Mouse (Mus musculus) granulocyte monocyte progenitor cell, adult 5-6 weeks (primary cell): ENCODE data around the gene Ago1. TPM values are rescaled to one million over a fixed set of nuclear protein-coding genes. Genes with fewer than 3 reads are reported as not detected.

Source experiments
- ATAC-seq: replicated peaks from 2 replicates; pipeline ENCODE4 v1.8.0; 2016; ENCODE audit warnings: mild to moderate bottlenecking, moderate TSS enrichment, inconsistent platforms; ENCODE audit not compliant: poor library complexity, severe bottlenecking
- total RNA-seq, 2 experiments: library from RNA; stranded (forward) in 1 of 2; stranded (reverse) in 1 of 2; fragments of 200-712, 200-1000 nt in 1 of 2; fragments of >200 nt in 1 of 2; fragmentation: Nextera tagmentation in 1 of 2; gene quantifications; 2 replicates each; pipeline ENCODE4 v1.2.3; 2014 to 2017

Gene Ago1
- total RNA-seq, 2 experiments from 2014 or later: 18.6 to 32.9 TPM

DNA sequence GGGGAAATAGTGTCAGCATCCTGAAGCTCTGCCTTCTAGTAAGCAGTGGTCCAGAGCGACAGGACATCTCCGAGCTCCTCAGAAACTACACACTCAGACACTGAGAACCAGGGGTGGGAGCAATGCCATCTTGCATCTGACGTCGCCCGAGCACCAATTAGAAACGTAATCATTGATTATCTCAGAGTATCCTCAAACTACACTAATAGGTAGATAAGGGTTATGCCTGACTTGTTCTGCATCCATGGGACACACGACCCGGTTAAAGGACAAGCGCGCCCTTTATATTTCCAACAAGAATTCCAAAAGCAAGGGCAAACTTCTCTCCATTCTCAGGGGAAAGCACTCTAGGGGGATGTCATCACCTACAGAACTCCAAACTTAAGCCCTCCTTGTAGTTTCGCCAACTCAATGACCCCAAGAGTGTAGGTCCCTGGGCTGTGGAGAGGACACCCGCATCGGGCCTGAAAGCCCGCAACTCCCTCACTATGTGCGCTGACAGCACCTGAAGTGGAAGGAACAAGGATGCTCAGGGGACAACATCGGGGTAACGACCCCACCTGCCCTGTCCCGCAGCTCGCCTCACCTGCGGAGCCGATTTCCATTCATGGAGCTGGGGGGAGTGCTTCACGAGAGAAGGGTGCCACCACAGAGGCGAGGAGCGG, 39.6 kb downstream of the Ago1 start:
- peak; percentile 18 for ATAC-seq

DNA sequence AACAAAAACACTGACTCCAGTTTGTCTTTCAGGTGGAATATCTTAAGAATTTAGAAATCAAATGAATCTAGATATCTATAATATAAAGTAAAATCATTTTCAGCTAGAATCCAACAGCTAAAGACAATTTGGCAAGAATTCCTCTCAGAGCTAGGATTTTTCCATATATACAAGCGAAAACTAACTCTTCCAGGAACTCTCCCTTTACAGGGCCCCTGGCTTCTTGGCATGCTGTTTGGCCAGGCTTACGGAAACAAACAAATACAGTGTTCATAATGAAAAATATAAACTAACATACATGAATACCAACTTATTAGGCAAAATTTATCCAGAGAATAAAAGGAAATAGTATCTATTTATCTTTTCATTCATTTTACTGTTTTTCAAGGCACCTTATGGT, 44.5 kb downstream of the Ago1 start:
- ATAC-seq: no peak

DNA sequence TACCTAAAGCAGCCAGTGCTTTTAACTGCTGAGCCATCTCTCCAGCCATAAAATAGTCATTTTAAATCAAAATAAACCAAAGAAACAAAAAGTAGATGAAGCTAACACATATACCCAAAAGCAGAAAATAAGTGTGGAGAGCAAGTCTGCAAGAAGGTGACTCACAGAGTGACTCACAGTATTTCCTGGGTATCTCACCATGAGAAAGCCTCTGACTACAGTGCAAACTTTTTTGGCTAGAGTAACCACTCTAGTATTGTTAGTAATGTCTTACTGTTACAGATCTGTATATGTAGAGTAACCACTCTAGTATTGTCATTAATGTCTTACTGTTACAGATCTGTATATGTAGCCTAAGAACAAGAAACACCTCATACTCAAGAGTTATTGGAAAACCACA, 52.7 kb downstream of the Ago1 start:
- no peak for ATAC-seq

DNA sequence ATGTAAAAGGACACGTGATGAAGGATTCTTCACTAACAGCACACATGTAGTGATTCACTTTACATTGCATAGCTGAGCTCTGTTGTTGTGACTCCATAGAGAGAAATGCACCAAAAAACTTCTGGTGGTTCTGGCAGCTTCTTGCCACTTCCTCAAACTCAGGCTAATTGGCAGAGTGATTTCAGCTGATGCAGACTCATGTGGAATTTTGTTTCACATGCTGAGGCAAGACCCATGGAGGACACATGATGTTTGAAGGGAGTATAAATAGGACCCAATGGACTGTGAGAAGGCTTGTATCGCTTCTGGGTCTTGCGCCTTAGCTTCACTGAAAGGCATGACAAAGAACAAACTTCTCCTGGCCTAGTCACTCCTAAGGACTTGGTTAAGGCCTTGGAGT, 55.9 kb downstream of the Ago1 start:
- ATAC-seq: no peak

Other genes with a start within 250 kb of the Ago1 start
- 20.6 and 25.6 TPM in 2 replicates for gene Map7d1, start 212.2 kb downstream of the Ago1 start, total RNA-seq (2014; fragmentation: Nextera tagmentation)
- gene Map7d1, start 212.2 kb downstream of the Ago1 start, total RNA-seq (2017): 12.8 and 20.2 TPM in 2 replicates
- gene Trappc3, start 206.3 kb downstream of the Ago1 start, total RNA-seq (2014; fragmentation: Nextera tagmentation): 46.2 and 55.5 TPM in 2 replicates
- gene Trappc3, start 206.3 kb downstream of the Ago1 start, total RNA-seq (2017): 48.4 and 54.8 TPM in 2 replicates
- not detected in 2 replicates for gene Col8a2, start 181.8 kb downstream of the Ago1 start, total RNA-seq (2014; fragmentation: Nextera tagmentation)
- not detected in 2 replicates for gene Col8a2, start 181.8 kb downstream of the Ago1 start, total RNA-seq (2017)
- 24.9 and 33.4 TPM in 2 replicates for gene Adprhl2, start 146.9 kb downstream of the Ago1 start, total RNA-seq (2014; fragmentation: Nextera tagmentation)
- gene Adprhl2, start 146.9 kb downstream of the Ago1 start, total RNA-seq (2017): 27.7 and 28.2 TPM in 2 replicates
- not detected in 2 replicates for gene Tekt2, start 142.9 kb downstream of the Ago1 start, total RNA-seq (2014; fragmentation: Nextera tagmentation)
- not detected in 2 replicates for gene Tekt2, start 142.9 kb downstream of the Ago1 start, total RNA-seq (2017)
- 8.9 and 21.4 TPM in 2 replicates for gene Ago3, start 39.0 kb downstream of the Ago1 start, total RNA-seq (2014; fragmentation: Nextera tagmentation)
- 6.6 and 6.8 TPM in 2 replicates for gene Ago3, start 39.0 kb downstream of the Ago1 start, total RNA-seq (2017)
- gene Ago4, start 64.9 kb upstream of the Ago1 start, total RNA-seq (2014; fragmentation: Nextera tagmentation): 2.7 and 4.6 TPM in 2 replicates
- 4.1 and 4.6 TPM in 2 replicates for gene Ago4, start 64.9 kb upstream of the Ago1 start, total RNA-seq (2017)
- 37.8 and 57.9 TPM in 2 replicates for gene Clspn, start 88.4 kb upstream of the Ago1 start, total RNA-seq (2014; fragmentation: Nextera tagmentation)
- gene Clspn, start 88.4 kb upstream of the Ago1 start, total RNA-seq (2017): 53.5 and 91.2 TPM in 2 replicates
- 0.88 and 1.2 TPM in 2 replicates for gene 5730409E04Rik, start 141.2 kb upstream of the Ago1 start, total RNA-seq (2014; fragmentation: Nextera tagmentation)
- 2.3 and 2.5 TPM in 2 replicates for gene 5730409E04Rik, start 141.2 kb upstream of the Ago1 start, total RNA-seq (2017)
- gene Psmb2, start 209.0 kb upstream of the Ago1 start, total RNA-seq (2014; fragmentation: Nextera tagmentation): 295 and 328 TPM in 2 replicates
- 102 and 140 TPM in 2 replicates for gene Psmb2, start 209.0 kb upstream of the Ago1 start, total RNA-seq (2017)